Mouse (Mus musculus) c-Kit-positive CD71-positive TER-119-positive erythroid progenitor cells, embryonic 14.5 days (primary cell): ENCODE data around the gene Tfap2a.

Source experiments
- DNase-seq: peaks from one replicate; pipeline ENCODE4 v3.0.0-alpha.2; 2013; ENCODE audit warnings: low spot score

The Tfap2a gene

DNA sequence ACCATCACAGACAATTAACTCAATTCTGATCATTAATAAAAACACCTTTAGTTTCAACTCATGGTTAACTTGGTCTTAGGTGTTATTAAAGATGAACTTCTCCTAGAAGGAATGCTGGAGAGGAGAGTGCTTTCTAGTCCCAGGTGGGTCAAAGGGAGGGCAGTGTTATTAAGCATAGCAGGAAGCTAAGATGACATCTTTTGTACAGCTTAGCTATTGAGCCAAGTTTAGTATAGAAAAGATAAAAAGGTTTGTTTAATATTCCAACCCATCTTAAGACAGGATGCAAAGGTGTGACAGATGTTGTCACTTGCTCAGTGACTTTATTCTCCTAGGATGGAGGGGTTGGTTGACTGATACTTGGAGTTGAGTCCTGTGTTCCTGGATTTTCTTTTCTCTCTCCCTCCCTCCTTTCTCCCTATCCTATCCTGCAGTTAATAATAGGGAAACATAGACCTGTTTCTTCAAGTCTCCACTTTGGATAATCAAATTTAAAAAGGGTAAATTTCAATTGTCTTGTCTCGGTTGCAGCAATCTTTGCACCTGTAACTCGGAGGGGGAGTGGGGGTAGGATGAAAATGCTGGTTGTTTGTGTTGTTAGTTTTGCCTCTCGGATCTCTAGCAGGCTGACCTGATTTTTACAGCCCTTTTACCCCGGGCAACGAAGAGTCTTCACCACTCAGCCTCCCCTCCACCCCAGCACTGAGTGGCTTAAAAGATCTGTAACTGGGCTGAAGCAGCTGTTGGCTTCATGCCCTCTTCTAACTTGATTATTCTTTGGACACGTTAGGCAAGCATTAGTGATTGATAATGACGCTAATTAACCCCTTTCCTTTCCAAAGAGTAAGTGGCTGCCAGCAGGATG, 26.3 kb downstream of the Tfap2a start:
- no peak for DNase-seq

- no peak for DNase-seq
These were observed 28.2 kb downstream of the Tfap2a start for GRCm38 (mm10) chr13:40710062-40710342.

DNA sequence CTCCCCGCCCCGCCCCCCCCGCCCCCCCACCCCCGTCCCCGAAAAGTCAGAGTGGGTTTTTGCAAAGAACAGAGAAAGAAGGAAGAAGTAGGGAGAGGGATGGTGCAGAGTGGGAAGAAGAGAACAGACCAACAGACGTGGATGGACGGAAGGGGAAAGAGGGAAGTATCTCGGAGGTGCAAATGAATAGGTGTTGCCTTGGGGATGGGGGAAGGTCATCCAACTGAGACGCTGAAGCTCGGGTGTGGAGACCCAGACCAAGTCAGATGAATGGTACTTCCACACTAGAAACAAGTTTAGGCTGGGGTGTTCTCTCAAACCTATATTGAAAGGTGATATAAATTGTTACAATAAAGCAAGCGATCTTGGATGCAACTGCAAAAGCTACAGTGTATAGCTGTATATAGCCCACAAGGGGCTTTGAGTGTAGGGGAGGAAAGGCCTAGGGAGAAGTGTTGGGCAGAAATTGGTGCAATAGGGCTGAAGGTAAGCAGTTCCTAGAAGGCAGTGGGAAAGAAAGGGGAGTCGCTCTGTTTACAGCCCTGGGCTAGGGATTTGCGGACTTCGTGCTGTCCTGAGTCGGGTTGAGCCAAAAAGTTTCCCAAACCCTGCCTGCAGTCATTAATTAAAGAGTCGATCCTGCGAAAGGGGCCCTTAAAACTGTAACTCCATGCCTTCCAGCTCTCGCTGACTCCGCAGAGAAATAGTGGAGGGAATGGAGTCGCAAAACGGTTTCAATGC, 28.7 kb downstream of the Tfap2a start:
- no peak for DNase-seq

GRCm38 (mm10) chr13:40708913-40709312, 29.3 kb downstream of the Tfap2a start:
- no peak for DNase-seq

GRCm38 (mm10) chr13:40708271-40708670, 29.9 kb downstream of the Tfap2a start:
- DNase-seq = no peak

- DNase-seq = no peak
These were observed 30.5 kb downstream of the Tfap2a start for GRCm38 (mm10) chr13:40707646-40708045.

DNA sequence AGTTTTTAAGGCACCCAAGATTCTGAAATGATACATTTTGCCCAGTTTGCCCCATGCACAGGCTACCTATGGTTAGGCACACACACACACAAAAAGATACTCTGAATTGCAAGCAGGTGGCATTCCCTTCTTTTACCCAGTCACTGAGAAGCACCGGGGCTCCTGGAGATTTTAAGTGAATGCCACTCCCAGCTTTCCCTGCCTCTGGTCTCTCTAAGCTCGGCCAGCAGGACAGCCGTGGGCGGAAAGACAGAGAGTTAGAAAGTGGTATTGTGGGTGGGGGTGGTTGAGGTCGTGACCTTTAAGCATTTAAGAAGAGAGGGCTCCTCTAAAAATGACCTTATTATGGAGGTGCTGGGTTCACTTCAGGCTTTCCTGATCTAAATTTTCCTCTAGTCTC, 31.6 kb downstream of the Tfap2a start:
- no peak for DNase-seq

DNA sequence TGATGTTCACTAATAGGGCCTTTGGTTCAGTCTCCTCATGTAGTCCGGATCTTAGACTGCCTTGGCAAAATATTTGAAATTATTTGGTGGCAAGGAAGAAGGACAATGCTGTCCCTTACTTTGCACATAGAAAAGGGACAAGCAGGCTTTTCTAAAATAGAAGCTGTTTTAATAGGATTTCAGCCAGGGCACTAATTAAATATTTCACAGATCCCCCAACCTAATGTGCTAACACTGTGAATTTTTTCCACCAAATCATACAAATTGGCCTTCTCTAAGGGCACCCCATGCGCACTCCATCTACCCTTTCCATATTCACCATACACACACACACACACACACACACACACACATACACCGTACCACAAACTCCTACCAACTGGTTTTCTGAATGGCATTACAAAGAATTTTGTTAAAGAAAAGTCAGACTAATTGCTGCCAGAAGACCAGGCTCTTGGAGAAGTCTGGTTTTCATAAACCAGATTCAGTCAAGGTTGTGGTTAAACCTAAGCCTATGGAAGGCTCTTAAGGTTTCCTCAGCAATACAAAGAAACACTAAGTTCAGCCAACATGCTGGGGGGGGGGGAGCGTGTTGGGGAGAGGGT, 32.3 kb downstream of the Tfap2a start:
- no peak for DNase-seq

DNA sequence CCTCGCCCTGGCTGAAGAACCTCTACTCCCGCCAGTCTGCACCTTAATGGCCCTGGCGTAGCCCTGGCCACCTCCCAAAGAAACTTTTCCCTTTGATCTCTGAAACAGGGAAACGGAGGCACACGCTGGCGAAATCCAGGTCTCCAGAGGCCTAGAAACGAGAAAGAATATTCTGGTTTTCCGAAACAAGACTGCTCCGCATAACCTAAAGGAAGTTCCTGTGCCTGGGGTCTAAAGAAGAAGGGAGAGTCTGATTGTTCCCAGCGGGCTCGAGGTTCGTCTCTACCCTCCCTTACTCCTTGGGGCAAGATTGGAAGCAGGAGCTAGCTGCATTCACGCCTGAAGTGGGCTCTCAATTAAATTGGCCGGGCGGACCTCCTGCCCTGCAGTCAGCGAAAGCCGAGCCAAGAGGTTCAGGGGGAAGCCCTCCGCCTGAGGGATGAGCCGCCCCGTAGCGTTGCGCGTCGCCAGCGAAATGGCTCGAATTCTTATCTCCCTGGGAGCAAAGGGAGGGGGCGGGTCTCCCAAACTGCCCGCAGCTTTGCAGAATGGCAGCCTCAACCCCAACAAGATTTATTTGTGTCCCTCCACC, 33.2 kb downstream of the Tfap2a start:
- no peak for DNase-seq

- DNase-seq = no peak
These were observed 34.1 kb downstream of the Tfap2a start for GRCm38 (mm10) chr13:40703982-40704501.

DNA sequence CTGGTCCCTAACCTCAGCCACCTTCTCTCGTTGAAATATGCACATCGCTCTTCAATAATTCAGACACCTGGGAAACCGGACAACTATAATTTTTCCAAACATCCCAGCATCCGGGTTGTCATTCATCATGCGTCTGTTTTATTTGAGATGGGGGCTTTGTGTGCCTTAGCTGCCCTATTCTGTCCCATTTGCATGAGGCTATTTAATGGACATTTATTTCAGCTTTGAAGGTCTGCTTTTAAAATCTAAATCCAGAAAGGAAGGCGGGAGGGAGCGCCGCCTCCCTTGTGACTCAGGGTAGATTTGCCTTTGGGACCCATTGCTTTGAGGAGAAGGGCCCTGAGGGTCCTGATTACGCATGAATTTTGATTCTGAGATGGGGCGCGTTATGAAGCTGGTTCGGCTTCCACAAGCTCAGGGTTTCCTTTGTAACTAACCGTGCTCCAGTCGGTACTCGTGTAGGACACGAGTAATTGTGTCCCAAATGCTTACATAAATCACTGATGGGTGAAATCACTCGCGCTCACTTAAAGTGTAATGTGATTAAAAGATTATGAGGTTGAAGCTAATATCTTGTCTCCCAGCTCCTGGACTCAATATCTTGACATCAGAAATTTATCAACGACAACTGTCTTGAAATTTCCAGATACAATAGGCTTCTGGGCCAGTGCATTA, 34.9 kb downstream of the Tfap2a start:
- DNase-seq = no peak

DNA sequence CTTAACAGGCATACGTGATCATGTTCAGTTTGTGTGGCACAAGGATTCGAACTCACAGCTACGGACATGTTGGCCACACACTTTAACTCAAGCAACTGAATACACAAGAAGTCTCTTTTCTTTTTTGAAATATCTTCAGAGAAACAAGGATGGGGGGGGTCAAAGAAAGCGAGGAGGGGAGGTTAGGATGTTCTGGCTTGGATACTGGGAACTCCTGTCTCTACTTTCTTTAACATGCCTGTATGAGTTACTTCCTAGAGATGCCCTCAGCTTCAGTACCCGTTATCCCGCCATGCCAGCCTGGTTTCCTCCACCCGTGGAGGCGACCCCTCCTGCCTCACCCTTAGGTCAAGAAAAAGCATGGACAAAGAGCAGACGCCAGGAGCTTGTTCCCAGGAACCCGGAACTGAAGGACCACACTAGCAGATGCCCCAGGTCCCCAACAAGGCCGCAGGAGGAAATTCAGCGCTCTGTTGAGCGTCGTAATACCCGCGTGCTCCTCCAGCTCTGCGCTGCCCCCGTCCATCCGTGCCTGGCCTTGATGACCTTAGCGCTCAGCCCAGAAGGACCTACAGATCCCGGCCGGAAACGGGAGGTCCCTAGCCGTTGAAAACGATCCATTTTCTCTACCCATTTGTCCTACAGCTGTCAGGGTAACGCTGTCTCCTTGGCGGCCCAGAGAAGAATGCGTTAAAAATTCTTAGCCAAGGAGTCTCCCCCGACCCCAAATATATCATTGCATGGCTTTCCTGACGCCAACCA, 35.6 kb downstream of the Tfap2a start:
- DNase-seq = no peak

GRCm38 (mm10) chr13:40701691-40702090, 36.5 kb downstream of the Tfap2a start:
- DNase-seq = no peak

DNA sequence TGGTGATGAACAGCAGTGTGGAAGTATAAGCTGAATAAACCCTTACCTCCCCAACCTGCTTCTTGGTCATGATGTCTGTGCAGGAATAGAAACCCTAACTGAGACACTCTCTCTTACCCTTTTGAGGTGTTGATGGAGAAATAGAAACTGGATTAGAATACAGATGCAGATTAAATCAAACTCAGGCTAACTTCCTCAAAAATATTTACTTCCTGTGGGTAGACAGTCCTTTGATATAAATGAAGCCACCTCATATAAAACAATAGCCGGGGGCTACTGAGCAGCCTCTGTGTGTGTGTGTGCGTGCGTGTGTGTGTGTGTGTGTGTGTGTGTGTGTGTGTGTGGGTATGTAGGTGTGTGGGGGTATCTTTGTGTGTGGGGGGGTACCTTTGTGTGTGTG, 52.4 kb downstream of the Tfap2a start:
- DNase-seq = no peak

- DNase-seq = no peak
These were observed 61.4 kb downstream of the Tfap2a start for GRCm38 (mm10) chr13:40676730-40677129.
